Mouse (Mus musculus): ENCODE data around the gene Cass4.

DNA sequence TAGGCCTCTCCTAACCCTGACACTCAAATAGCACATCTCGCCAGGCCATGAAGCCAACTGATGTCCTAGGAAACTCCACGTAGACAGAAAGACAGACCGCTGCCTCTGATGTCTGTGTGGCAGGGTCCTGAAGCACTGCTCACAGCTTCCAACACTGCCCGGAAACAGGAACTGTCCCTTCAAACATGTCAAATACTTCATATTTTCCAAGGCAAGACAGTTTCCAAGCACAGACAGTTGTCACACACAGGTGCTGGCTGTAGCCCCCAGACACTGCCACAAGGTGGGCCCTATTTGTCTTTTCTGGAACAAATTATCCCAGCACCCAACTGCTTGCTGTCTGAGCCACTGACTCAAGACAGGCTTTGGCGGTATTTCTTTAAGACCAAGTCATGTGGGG lies 24.6 kb downstream of the Cass4 start:
- TF ChIP-seq MXI1 (IDR thresholded peaks at IDR 0.05; ENCODE audit: low read depth, low read length) = no peak
- no peak for TF ChIP-seq SIN3A (IDR thresholded peaks at IDR 0.05; ENCODE audit: low read length)
- no peak for TF ChIP-seq CTCF (IDR thresholded peaks at IDR 0.05 in 2 of 3, conservative IDR thresholded peaks at IDR 0.05 in 1 of 3; ENCODE audit: control insufficient read depth in 1 of 3, insufficient read depth in 1 of 3, low read depth in 2 of 3, low read length in 3 of 3, poor library complexity in 1 of 3, severe bottlenecking in 1 of 3)
- TF ChIP-seq BHLHE40 (IDR thresholded peaks at IDR 0.05; ENCODE audit: borderline replicate concordance, low read depth, low read length) = no peak

All from MEL (cell line).